Mouse (Mus musculus) liver, adult 2 months (tissue): Measurements from ENCODE around the gene Fam102a. TPM values are rescaled to one million over a fixed set of nuclear protein-coding genes. Genes with fewer than 3 reads are reported as not detected.

Experiments
- DNase-seq: peaks from one replicate; pipeline ENCODE4 v3.0.0-alpha.2; 2011; ENCODE audit warnings: low read depth, low spot score; ENCODE audit errors: extremely low read depth
- H3K27ac ChIP-seq: fragments of 200-500 bp; replicated peaks from 2 replicates; pipeline ENCODE4 v1.5.1; 2012; ENCODE audit warnings: low read depth, mild to moderate bottlenecking, control low read depth, inconsistent platforms, low read length; ENCODE audit not compliant: insufficient read depth
- H3K27me3 ChIP-seq: fragments of 200-500 bp; 2 replicates; pipeline ENCODE4 v1.6.1; 2012; ENCODE audit warnings: mild to moderate bottlenecking, moderate library complexity, low read length, inconsistent platforms; ENCODE audit not compliant: control insufficient read depth, insufficient read depth
- H3K36me3 ChIP-seq: fragments of 200-500 bp; 2 replicates; pipeline ENCODE4 v1.6.1; 2012; ENCODE audit warnings: low read length, inconsistent platforms; ENCODE audit not compliant: control insufficient read depth, insufficient read depth
- H3K4me1 ChIP-seq: fragments of 200-500 bp; 2 replicates; pipeline ENCODE4 v1.6.1; 2011; ENCODE audit warnings: low read length; ENCODE audit not compliant: control insufficient read depth, insufficient read depth
- H3K4me3 ChIP-seq: fragments of 200-500 bp; 2 replicates; pipeline ENCODE4 v1.5.1; 2011; ENCODE audit warnings: low read depth, mild to moderate bottlenecking, control low read depth, low read length, moderate library complexity; ENCODE audit not compliant: insufficient read depth
- H3K79me2 ChIP-seq: fragments of 200-500 bp; 2 replicates; pipeline ENCODE4 v1.6.1; 2012; ENCODE audit warnings: inconsistent platforms, mild to moderate bottlenecking, low read length, moderate library complexity; ENCODE audit not compliant: control insufficient read depth, insufficient read depth
- H3K9ac ChIP-seq: fragments of 200-500 bp; 2 replicates; pipeline ENCODE4 v1.6.1; 2012; ENCODE audit warnings: low read depth, mild to moderate bottlenecking, control low read depth, inconsistent platforms, low read length
- CTCF ChIP-seq: fragments of 200-500 bp; IDR thresholded peaks from 2 replicates; pipeline ENCODE4 v1.5.1; 2011; ENCODE audit warnings: low read depth, low read length, control low read depth
- POLR2A ChIP-seq: fragments of 200-500 bp; IDR thresholded peaks from 2 replicates; pipeline ENCODE4 v1.6.1; 2011; ENCODE audit warnings: low read length, control low read depth; ENCODE audit not compliant: insufficient read depth; ENCODE audit errors: extremely low read depth
- WGBS: fragments of 180-500 bp; shearing (Covaris S2); methylation state at CpG from one replicate; pipeline ENCODE4 v1.1.7; 2018; 5-methylcytosine and 5-hydroxymethylcytosine counted together
- polyA plus RNA-seq: library from polyadenylated mRNA; depleted of rRNA; stranded (reverse); fragments of >200 nt; gene quantifications from 2 replicates; pipeline ENCODE4 v1.2.3, GENCODE M21; 2012
- total RNA-seq: library from RNA; depleted of rRNA; stranded (reverse); fragments of >200 nt; gene quantifications from 2 replicates; pipeline ENCODE4 v1.2.3, GENCODE M21; 2014

Fam102a gene
- total and polyA plus RNA-seq, 2 experiments, result 7.0 to 11.0 TPM

- no peak for DNase-seq
- no peak overlapping the region for H3K4me3 ChIP-seq
- peaks cover 40% of the 10 kb centered on the region; the same call in 1 of the 2 replicates for H3K79me2 ChIP-seq
- H3K27me3 ChIP-seq, result no peaks in the 10 kb centered on the region
- peaks cover 9% of the 10 kb centered on the region for H3K4me1 ChIP-seq
- peaks cover 2% of the 10 kb centered on the region; the same call in 1 of the 2 replicates for H3K36me3 ChIP-seq
- TF ChIP-seq CTCF, result no peak
- TF ChIP-seq POLR2A, result no peak
- no peak overlapping the region for H3K9ac ChIP-seq
- no peak overlapping the region for H3K27ac ChIP-seq
- 92% methylated on average over 9 of the region's 9 CpGs for WGBS
Observed at GRCm38 (mm10) chr2:32549171-32549570, 14.0 kb downstream of the Fam102a start.

- H3K79me2 ChIP-seq, result peaks cover 36% of the 10 kb centered on the region; the same call in 1 of the 2 replicates
- TF ChIP-seq POLR2A (no peak), CTCF (no peak)
- peaks cover 9% of the 10 kb centered on the region for H3K4me1 ChIP-seq
- WGBS, result 51% methylated on average over 6 of the region's 6 CpGs
- no peak overlapping the region for H3K27ac ChIP-seq
- no peak overlapping the region for H3K4me3 ChIP-seq
- H3K27me3 ChIP-seq, result no peaks in the 10 kb centered on the region
- H3K9ac ChIP-seq, result no peak overlapping the region
- DNase-seq, result no peak
- H3K36me3 ChIP-seq, result peaks cover 2% of the 10 kb centered on the region; the same call in 1 of the 2 replicates
Observed at GRCm38 (mm10) chr2:32549764-32550163, 14.6 kb downstream of the Fam102a start.

GRCm38 (mm10) chr2:32551236-32551635 lies 16.1 kb downstream of the Fam102a start:
- TF ChIP-seq POLR2A (no peak), CTCF (no peak)
- WGBS, result 72% methylated on average over 5 of the region's 5 CpGs
- peaks cover 9% of the 10 kb centered on the region for H3K4me1 ChIP-seq

GRCm38 (mm10) chr2:32553592-32554148 lies 18.5 kb downstream of the Fam102a start:
- Histone ChIP-seq H3K9ac (no peak overlapping the region), H3K27me3 (no peaks in the 10 kb centered on the region), H3K36me3 (no peaks in the 10 kb centered on the region), H3K4me3 (no peak overlapping the region), H3K4me1 (no peaks in the 10 kb centered on the region), H3K27ac (no peak overlapping the region), H3K79me2 (peaks cover 26% of the 10 kb centered on the region; the same call in 1 of the 2 replicates)
- WGBS, result 78% methylated on average over 7 of the region's 7 CpGs
- DNase-seq, result no peak
- TF ChIP-seq CTCF (no peak), POLR2A (no peak)

More at GRCm38 (mm10) chr2:32551236-32551635, 16.1 kb downstream of the Fam102a start:
- Histone ChIP-seq H3K4me3 (no peak overlapping the region), H3K36me3 (no peaks in the 10 kb centered on the region), H3K27me3 (no peaks in the 10 kb centered on the region), H3K79me2 (peaks cover 31% of the 10 kb centered on the region; the same call in 1 of the 2 replicates), H3K9ac (no peak overlapping the region), H3K27ac (no peak overlapping the region)
- no peak for DNase-seq

- DNase-seq, result no peak
- H3K27me3 ChIP-seq, result no peaks in the 10 kb centered on the region
Observed at GRCm38 (mm10) chr2:32555484-32555883, 20.4 kb downstream of the Fam102a start.

GRCm38 (mm10) chr2:32556019-32556418 lies 20.9 kb downstream of the Fam102a start:
- DNase-seq, result no peak
- H3K27ac ChIP-seq, result no peak overlapping the region
- H3K9ac ChIP-seq, result no peak overlapping the region
- peaks cover 9% of the 10 kb centered on the region; the same call in 1 of the 2 replicates for H3K79me2 ChIP-seq
- H3K27me3 ChIP-seq, result no peaks in the 10 kb centered on the region
- H3K4me3 ChIP-seq, result no peak overlapping the region
- WGBS, result 91% methylated on average over 7 of the region's 7 CpGs
- TF ChIP-seq POLR2A (no peak), CTCF (no peak)
- H3K4me1 ChIP-seq, result no peaks in the 10 kb centered on the region
- peaks cover 2% of the 10 kb centered on the region; the same call in 1 of the 2 replicates for H3K36me3 ChIP-seq

More at GRCm38 (mm10) chr2:32555484-32555883, 20.4 kb downstream of the Fam102a start:
- Histone ChIP-seq H3K4me3 (no peak overlapping the region), H3K9ac (no peak overlapping the region), H3K27ac (no peak overlapping the region), H3K36me3 (peaks cover 2% of the 10 kb centered on the region; the same call in 1 of the 2 replicates), H3K79me2 (peaks cover 12% of the 10 kb centered on the region; the same call in 1 of the 2 replicates), H3K4me1 (no peaks in the 10 kb centered on the region)
- TF ChIP-seq POLR2A (no peak), CTCF (no peak)
- 76% methylated on average over 4 of the region's 4 CpGs for whole genome bisulfite sequencing
